Mouse (Mus musculus) gastrocnemius, postnatal 4 days (tissue): Measurements from ENCODE around the gene Nans. TPM values are rescaled to one million over a fixed set of nuclear protein-coding genes. Genes with fewer than 3 reads are reported as not detected.

Experiments used
- DNase-seq, 2 experiments: peaks; one replicate each; pipeline ENCODE4 v3.0.0; 2021 to 2022; ENCODE audit warnings: low spot score in 2 of 2, mixed read lengths in 2 of 2
- long read RNA-seq, 2 experiments: library from polyadenylated mRNA; stranded (forward); transcript quantifications; one replicate each; pipeline ENCODE4 v2.0.0; 2021
- total RNA-seq, 2 experiments: library from RNA; stranded (reverse); gene quantifications; 2 replicates each; pipeline ENCODE4 v1.2.3; 2021

The Nans gene
- 10 to 100 TPM; 54.0 to 60.9 TPM for total RNA-seq
- long read RNA-seq, experiment 1, transcript Nans-201 (6 exons, 2,179 nt): major isoform, 52 of 53 reads
- long read RNA-seq, experiment 1, partial matches to known transcripts: 1 of 53 reads
- long read RNA-seq, experiment 1, other reads (novel, unspliced or antisense): 0 of 53 reads
- long read RNA-seq, experiment 2, transcript Nans-201 (6 exons, 2,179 nt): major isoform, 58 of 65 reads
- long read RNA-seq, experiment 2, partial matches to known transcripts: 3 of 65 reads
- long read RNA-seq, experiment 2, other reads (novel, unspliced or antisense): 4 of 65 reads

GRCm38 (mm10) chr4:46489028-46489925 is at the start of gene Nans:
Gene Nans (plus strand): TSS chr4:46489248.
- DNase-seq: peak; percentile 91 to 96

DNA sequence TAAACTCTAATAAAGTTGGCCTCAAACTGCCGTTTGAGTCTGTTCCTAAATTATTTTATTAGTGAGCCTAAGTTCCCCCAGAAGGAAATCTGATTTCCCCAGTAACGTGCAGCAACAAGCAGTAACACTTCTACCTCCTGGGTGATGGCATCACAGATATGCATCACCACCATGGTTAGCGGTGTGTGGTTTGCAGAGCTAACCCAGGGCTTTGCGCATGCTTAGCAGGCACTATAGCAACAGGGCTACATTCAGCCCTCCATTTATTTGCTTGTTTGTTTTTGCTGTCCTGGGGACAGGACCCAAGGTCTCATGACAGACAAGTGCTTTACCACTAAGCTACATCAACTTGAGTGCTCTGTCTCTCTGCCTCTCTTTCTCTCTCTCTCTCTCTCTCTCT is 46.5 kb upstream of the Nans start:
- DNase-seq: no peak

GRCm38 (mm10) chr4:46445237-46445945 is 43.7 kb upstream of the Nans start:
- no peak for DNase-seq

DNA sequence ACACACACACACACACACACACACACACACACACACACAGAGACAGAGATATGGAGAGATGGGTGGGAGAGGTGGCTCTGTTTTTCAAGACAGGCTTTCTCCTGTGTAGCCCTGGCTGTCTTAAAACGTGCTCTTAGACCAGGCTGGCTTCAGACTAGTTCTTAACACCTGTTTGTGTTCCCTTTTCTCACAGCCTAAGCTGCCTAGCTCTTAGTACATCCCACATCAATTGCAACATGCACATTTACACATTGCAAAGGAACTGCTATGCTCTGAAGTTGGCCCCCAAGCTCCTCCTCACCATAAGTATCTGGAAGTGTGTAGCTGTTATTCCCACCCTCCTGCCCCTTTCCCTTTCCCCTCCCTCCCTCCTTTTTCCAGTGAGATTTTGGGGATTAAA is 41.6 kb upstream of the Nans start:
- DNase-seq: no peak

DNA sequence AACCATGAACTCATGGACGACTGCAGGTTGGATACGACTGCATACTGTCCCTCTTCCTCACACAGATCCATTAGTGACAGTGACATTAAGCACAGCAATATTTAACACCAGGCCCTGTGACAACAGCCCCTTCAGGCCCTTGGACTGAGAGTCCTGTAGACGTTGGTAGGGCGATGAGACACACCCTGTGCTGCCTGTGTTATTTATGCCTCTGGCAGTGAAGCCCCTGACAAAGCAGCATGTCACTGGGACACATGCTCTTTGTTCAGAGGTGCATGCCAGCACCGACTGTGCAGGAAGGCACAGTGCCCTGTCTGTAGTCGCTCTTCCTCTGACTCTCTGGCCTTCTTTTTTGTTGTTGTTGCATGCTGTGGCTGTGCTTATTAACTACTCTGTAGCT is 40.2 kb upstream of the Nans start:
- no peak for DNase-seq

DNA sequence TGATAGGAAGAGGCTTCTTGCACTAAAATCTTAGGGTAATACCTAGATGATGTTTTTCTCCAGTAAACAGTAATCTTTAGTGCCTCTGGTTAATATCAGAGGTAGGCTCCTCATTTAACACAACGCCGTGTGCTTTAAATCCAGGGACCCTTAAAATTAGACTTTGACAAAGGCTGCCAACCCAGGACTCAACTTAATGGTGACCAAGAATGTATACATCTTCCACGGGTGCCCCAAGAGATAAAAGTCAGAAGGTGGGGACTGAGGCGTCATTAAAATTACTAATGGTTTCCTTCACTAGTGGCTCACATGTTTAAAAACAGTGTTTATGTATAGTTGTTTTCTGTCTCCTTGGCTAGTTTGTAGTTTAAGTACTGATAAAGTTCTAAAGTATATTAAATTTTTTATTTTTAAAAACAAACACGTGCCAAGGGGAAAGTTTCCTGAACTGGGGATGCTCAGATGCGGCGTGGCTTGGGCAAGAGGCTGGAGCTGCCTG is 39.0 kb upstream of the Nans start:
- no peak for DNase-seq

- DNase-seq: peak; percentile 92 to 93
Measured at GRCm38 (mm10) chr4:46450519-46451131, 38.4 kb upstream of the Nans start, which contains the start of gene Anp32b. Gene Anp32b (plus strand): TSS chr4:46450902.

GRCm38 (mm10) chr4:46451240-46451757 is 37.7 kb upstream of the Nans start:
- DNase-seq: peak; percentile 59 to 76

GRCm38 (mm10) chr4:46451758-46452480 is 37.1 kb upstream of the Nans start:
- peak; percentile 63 to 79 for DNase-seq

- DNase-seq: peak; percentile 24 to 46
Measured at GRCm38 (mm10) chr4:46452481-46452850, 36.6 kb upstream of the Nans start.

GRCm38 (mm10) chr4:46452855-46453719 is 36.0 kb upstream of the Nans start:
- no peak for DNase-seq

GRCm38 (mm10) chr4:46454097-46454864 is 34.8 kb upstream of the Nans start:
- DNase-seq: no peak

- no peak for DNase-seq
Measured at GRCm38 (mm10) chr4:46456762-46457161, 32.3 kb upstream of the Nans start.

GRCm38 (mm10) chr4:46457186-46457585 is 31.9 kb upstream of the Nans start:
- DNase-seq: no peak

GRCm38 (mm10) chr4:46458411-46458810 is 30.6 kb upstream of the Nans start:
- DNase-seq: no peak

DNA sequence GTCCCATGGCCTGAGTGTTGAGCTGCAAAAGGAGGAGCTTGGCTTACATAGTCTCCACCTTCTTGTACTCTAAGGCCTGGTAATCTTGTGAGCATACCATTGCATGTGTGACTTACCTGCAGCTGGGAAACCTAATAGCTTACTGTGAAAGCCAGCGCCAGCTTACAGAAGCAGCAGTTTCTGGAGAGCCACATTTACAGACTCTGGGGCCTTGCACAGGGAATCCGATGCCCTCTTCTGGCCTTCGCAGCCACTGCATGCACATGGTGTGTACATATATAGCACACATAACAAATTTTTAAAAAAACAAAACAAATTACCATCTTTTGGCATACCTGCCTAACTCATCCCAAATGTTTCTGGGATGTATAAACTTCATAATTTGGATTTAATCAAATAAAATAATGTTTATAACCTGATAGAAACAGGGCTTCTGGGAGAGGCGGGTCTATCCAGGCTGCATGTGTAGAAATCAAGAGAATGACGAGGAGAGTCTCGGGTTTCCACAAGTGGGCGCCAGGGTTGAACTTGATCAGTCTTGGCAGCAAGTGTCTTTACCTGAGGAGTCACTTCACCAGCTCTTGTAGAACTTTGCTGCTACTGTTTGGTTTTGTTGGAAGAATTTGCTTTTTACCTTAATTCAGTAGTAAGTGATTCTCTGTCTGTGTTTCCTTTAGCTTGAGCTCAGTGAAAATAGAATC is 25.8 kb upstream of the Nans start:
- DNase-seq: peak in 1 of 2 experiments; percentile 32

DNA sequence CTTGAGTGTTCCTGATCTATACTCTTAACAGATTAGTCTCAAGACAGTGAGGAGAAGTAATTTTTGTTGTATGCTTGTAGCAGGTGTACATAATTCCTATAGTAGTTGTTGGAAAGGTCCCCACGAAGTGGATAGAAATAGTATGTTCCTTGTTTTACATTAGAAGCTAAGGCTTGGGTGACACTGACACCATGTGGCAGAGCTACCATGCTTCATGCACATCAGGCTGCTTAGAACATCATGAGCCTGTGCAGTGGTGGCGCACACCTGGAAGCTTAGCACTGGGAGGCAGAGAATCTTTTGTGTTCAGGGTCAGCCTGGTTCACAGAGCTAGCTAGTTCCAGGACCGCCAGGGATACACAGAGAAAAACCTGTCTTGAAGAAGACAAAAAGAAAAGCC is 23.3 kb upstream of the Nans start:
- DNase-seq: no peak

DNA sequence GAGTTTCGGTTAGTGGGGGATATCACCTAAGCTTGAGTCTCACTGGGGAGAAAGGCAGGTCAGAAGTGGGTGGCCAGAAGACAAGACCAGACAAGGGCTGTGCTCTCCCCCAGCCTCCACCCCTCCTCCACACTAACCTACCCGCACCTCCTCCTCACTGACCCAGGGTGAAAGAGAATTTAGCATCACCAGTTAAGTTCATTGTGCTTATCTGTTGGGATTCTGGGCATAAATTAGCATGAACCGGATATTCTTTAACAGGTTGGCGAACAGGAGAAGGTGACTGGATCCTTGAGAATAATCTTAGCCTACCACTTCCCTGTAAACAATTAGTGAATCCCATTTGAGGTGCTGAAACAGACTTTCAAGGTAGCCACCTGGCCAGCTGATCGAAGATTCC is 13.9 kb upstream of the Nans start:
- DNase-seq: no peak
